Mouse (Mus musculus) intestine, embryonic 15.5 days (tissue): ENCODE measurements around the gene Olfr959. TPM values are rescaled to one million over a fixed set of nuclear protein-coding genes. Genes with fewer than 3 reads are reported as not detected.

Experiments used
- ATAC-seq: fragments of 200-750 bp; cut with Nextera tagmentation; 2 replicates; pipeline ENCODE4 v1.8.0; 2017; ENCODE audit warnings: moderate TSS enrichment, moderate library complexity
- H3K27ac ChIP-seq: fragments of 300-500 bp; sonication (generic); 2 replicates; pipeline ENCODE4 v1.5.1; 2015; ENCODE audit warnings: mild to moderate bottlenecking, inconsistent platforms
- H3K27me3 ChIP-seq: fragments of 300-500 bp; sonication (generic); replicated peaks from 2 replicates; pipeline ENCODE4 v1.6.1; 2015; ENCODE audit warnings: inconsistent platforms
- H3K36me3 ChIP-seq: fragments of 300-500 bp; sonication (generic); 2 replicates; pipeline ENCODE4 v1.6.1; 2015; ENCODE audit warnings: inconsistent platforms
- H3K4me1 ChIP-seq: fragments of 300-500 bp; sonication (generic); replicated peaks from 2 replicates; pipeline ENCODE4 v1.6.1; 2015; ENCODE audit warnings: inconsistent platforms
- H3K4me2 ChIP-seq: fragments of 300-500 bp; sonication (generic); replicated peaks from 2 replicates; pipeline ENCODE4 v1.6.1; 2015; ENCODE audit warnings: mild to moderate bottlenecking, inconsistent platforms
- H3K4me3 ChIP-seq: fragments of 300-500 bp; sonication (generic); replicated peaks from 2 replicates; pipeline ENCODE4 v1.5.1; 2015; ENCODE audit warnings: inconsistent platforms
- H3K9ac ChIP-seq: fragments of 300-500 bp; sonication (generic); 2 replicates; pipeline ENCODE4 v1.6.1; 2015; ENCODE audit warnings: inconsistent platforms
- H3K9me3 ChIP-seq: fragments of 300-500 bp; sonication (generic); 2 replicates; pipeline ENCODE4 v1.6.1; 2016; ENCODE audit warnings: inconsistent platforms
- WGBS: fragments of 180-500 bp; shearing (Covaris S2); methylation state at CpG from one replicate; pipeline ENCODE4 v1.1.7; 2015; 5-methylcytosine and 5-hydroxymethylcytosine counted together
- polyA plus RNA-seq: library from polyadenylated mRNA; unstranded; fragments of >200 nt; fragmentation: Nextera tagmentation; extraction: Ambion mirVana; gene quantifications from 2 replicates; pipeline ENCODE4 v1.2.1, GENCODE M21; 2015

Gene Olfr959
- polyA plus RNA-seq = not detected in 2 replicates

DNA sequence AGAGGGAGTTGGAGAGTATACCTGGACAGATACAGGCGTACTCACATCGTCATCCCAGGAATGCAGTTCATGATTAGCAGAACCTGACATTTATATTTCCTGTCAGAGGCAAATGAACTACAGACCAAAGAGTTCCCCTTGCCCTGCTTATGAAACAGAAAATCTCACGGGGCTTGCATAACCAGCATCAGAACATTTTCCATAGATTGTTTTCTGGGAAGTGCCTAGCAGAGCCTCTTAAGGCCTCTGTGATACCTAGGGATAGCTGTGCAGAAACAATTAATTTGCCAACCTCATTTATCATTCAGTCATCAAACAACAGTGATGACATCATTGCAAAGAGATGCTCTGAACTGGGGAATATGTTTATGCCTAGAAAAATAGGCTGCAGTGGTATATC is at the start of gene Olfr959:
Gene Olfr959, minus strand, starts transcription at position 101 of the 400 bp plus-strand sequence.
- Histone ChIP-seq H3K27ac (no peak within 1 kb of the TSS), H3K4me3 (no peak within 1 kb of the TSS), H3K27me3 (no peaks in the 10 kb centered on the region), H3K4me1 (no peaks in the 10 kb centered on the region), H3K4me2 (no peak within 1 kb of the TSS), H3K9ac (no peak within 1 kb of the TSS), H3K9me3 (no peaks in the 10 kb centered on the region), H3K36me3 (no peaks in the 10 kb centered on the region)
- WGBS = 82% methylated on average over 3 of the region's 3 CpGs
- no peak for ATAC-seq

DNA sequence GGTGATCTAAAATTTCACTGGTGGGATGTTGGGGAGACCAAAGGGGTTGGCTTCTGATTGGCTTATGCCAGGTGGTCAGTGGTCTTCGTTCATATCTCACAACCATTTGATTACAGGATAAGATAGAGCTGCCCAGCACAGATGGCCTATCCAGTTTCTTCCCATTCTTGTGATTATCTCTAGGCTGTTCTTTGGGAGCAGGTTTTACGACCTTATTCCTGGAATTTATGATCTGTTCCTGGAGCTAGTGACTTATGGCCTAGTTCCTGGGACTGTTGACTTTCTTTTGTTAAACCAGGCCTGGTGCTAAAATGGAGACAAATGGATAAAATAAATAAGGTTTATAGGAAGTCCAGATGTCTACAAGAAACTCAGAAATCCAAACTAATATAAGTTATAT is 49.3 kb upstream of the Olfr959 start:
- 36% methylated on average over 2 of the region's 2 CpGs for WGBS
- no peak overlapping the region for H3K27ac ChIP-seq
- no peak overlapping the region for H3K4me3 ChIP-seq
- no peaks in the 10 kb centered on the region for H3K36me3 ChIP-seq
- H3K4me1 ChIP-seq = no peaks in the 10 kb centered on the region
- no peaks in the 10 kb centered on the region for H3K9me3 ChIP-seq
- no peaks in the 10 kb centered on the region for H3K27me3 ChIP-seq
- peak; percentile 59 for ATAC-seq
- H3K9ac ChIP-seq = no peak overlapping the region
- H3K4me2 ChIP-seq = no peak overlapping the region

DNA sequence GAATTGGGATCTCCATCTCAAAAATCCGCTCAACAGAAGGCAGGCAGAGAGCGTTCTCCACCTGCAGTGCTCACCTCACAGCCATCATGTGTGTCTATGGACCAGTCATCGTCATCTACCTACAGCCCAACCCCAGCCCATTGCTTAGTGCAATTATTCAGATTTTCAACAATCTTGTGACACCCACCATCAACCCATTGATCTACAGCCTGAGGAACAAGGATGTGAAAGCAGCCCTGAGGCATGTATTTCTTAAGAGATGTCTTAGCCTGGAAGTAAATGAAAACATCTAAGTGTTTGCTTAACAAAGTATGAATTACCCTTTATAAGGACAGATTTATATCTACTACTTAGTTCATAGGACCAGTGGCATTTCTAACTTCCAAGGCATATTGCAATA is 48.4 kb upstream of the Olfr959 start:
- no peaks in the 10 kb centered on the region for H3K9me3 ChIP-seq
- whole genome bisulfite sequencing = 93% methylated on average over 3 of the region's 3 CpGs
- H3K4me3 ChIP-seq = no peak overlapping the region
- H3K4me2 ChIP-seq = no peak overlapping the region
- no peak for ATAC-seq
- no peaks in the 10 kb centered on the region for H3K36me3 ChIP-seq
- H3K9ac ChIP-seq = no peak overlapping the region
- no peaks in the 10 kb centered on the region for H3K4me1 ChIP-seq
- H3K27me3 ChIP-seq = no peaks in the 10 kb centered on the region
- no peak overlapping the region for H3K27ac ChIP-seq

DNA sequence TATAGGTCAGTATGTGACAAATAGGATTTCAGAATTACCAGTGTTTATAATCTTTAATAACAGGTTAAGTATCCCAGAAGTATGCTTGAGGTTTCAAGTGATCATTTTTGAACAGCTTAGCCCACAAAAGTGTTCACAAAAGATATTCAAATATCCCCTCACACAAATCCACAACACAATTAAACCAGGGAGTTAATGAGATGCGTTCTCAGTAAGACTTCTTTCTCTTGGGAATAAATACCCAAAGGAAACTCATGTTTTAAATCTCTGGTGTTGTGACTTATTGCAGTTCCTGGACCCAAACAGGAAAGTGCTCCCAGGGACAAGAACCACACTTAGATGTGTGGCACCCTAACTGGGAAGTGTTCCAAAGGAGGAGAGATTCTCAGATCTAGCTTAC is 45.7 kb upstream of the Olfr959 start, which contains the start of gene Olfr960:
Gene Olfr960, plus strand, starts transcription at position 301 of the 400 bp plus-strand sequence.
- Histone ChIP-seq H3K36me3 (no peaks in the 10 kb centered on the region), H3K9ac (no peak within 1 kb of the TSS), H3K4me1 (no peaks in the 10 kb centered on the region), H3K4me3 (no peak within 1 kb of the TSS), H3K4me2 (no peak within 1 kb of the TSS), H3K27ac (no peak within 1 kb of the TSS), H3K27me3 (no peaks in the 10 kb centered on the region), H3K9me3 (no peaks in the 10 kb centered on the region)
- 92% methylated on average over 1 of the region's 1 CpGs for WGBS
- ATAC-seq = no peak

DNA sequence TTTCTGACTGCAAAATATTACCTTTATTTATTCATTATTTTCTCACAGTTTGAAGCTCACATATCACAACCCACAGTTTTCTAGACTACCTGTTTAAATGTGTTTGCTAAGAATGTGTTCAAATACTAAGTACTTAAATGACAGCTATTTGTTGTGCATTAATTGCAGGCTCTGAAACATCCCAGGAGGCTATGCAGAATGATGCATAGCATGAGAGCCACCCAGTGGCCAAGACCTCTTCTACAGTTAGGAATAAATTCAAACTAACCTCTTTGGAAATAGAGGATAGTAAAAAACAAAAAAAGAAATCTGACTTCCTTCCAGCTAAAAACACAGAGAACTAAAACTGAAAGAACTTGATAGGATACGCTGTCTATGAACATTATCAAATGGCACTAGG is 36.6 kb upstream of the Olfr959 start:
- H3K36me3 ChIP-seq = no peaks in the 10 kb centered on the region
- no peaks in the 10 kb centered on the region for H3K9me3 ChIP-seq
- no peak overlapping the region for H3K27ac ChIP-seq
- no peak for ATAC-seq
- no peak overlapping the region for H3K4me3 ChIP-seq
- 56% methylated on average over 1 of the region's 1 CpGs for WGBS
- H3K9ac ChIP-seq = no peak overlapping the region
- no peaks in the 10 kb centered on the region for H3K27me3 ChIP-seq
- H3K4me1 ChIP-seq = no peaks in the 10 kb centered on the region
- H3K4me2 ChIP-seq = no peak overlapping the region

DNA sequence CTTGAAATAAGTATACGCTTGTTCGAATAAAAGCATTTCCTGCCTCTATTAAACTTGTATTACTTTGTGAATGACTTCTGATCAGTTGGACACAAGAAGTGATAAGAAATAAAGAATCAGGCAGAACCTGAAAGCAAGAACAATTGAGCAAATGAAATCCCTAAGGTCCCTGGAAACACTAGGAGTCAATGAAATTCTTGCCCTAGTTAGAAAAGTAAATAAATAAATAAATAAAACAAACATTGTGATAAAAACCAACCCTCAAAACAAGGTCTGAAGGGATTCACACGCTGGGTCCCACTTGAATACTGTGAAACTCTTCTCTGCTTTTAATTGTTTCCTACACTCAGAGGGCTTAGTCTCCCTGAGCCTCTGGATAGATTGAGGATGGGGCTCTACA is 35.0 kb upstream of the Olfr959 start, which contains the start of gene Olfr148:
Gene Olfr148, plus strand, starts transcription at position 301 of the 400 bp plus-strand sequence.
- no peaks in the 10 kb centered on the region for H3K4me1 ChIP-seq
- no peak within 1 kb of the TSS for H3K4me3 ChIP-seq
- no peaks in the 10 kb centered on the region for H3K9me3 ChIP-seq
- no peaks in the 10 kb centered on the region for H3K36me3 ChIP-seq
- no peak for ATAC-seq
- H3K27ac ChIP-seq = no peak within 1 kb of the TSS
- H3K27me3 ChIP-seq = no peaks in the 10 kb centered on the region
- 73% methylated on average over 3 of the region's 3 CpGs for WGBS
- H3K9ac ChIP-seq = no peak within 1 kb of the TSS
- no peak within 1 kb of the TSS for H3K4me2 ChIP-seq

DNA sequence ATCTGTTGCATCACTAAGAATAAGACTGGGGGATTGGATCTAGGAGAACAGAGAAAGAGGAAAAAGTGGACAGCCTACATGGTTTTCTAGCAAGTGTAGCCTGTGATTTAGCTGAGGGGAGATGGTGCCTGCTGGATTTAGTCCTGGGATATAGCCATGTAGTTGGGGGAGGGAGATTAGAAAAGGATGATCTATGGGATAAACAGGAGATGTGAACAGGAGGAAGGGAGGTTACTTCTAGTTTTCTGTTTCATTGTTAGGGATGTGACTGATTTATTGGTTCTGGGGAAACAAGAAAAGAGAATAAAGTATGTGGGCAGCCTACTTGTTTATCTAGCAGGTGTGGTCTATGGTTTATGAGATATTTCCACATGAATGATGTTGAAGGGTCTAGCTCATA is 33.1 kb upstream of the Olfr959 start:
- H3K9ac ChIP-seq = no peak overlapping the region
- ATAC-seq = no peak
- H3K36me3 ChIP-seq = no peaks in the 10 kb centered on the region
- H3K9me3 ChIP-seq = no peaks in the 10 kb centered on the region
- no peaks in the 10 kb centered on the region for H3K4me1 ChIP-seq
- no peak overlapping the region for H3K4me3 ChIP-seq
- H3K27me3 ChIP-seq = no peaks in the 10 kb centered on the region
- H3K27ac ChIP-seq = no peak overlapping the region
- no peak overlapping the region for H3K4me2 ChIP-seq

DNA sequence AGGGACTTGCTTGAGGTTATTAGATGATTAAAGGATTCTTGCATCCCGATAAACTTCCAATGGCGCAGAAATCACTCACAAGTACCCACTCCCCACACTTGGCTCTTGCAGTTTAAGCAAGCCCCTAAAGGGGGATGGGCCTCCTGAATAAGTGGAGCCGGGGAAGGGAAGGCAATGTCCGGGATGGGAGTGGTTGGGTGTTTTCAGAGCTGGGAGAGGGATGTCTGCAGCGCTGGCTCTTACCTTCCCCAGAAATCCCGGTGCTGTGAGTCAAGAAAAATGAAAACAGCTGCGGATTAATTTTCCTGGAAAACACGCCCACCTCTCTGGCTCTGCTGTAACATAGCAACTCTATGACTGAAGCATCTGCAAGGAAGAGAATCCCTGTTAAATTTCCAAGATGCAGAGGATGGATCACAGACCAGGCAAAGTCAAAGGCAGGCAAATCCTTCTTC is 28.7 kb upstream of the Olfr959 start, which contains the start of gene AW551984:
Gene AW551984, minus strand, starts transcription at position 405 of the 455 bp plus-strand sequence.
- H3K4me3 ChIP-seq = peak within 1 kb of the TSS; percentile 32
- ATAC-seq = peak; percentile 82
- peak within 1 kb of the TSS; percentile 77 for H3K4me2 ChIP-seq
- no peaks in the 10 kb centered on the region for H3K9me3 ChIP-seq
- H3K4me1 ChIP-seq = no peaks in the 10 kb centered on the region
- H3K27ac ChIP-seq = no peak within 1 kb of the TSS
- under 1% methylated on average over 8 of the region's 8 CpGs for WGBS
- no peaks in the 10 kb centered on the region for H3K36me3 ChIP-seq
- H3K27me3 ChIP-seq = no peaks in the 10 kb centered on the region
- H3K9ac ChIP-seq = no peak within 1 kb of the TSS

DNA sequence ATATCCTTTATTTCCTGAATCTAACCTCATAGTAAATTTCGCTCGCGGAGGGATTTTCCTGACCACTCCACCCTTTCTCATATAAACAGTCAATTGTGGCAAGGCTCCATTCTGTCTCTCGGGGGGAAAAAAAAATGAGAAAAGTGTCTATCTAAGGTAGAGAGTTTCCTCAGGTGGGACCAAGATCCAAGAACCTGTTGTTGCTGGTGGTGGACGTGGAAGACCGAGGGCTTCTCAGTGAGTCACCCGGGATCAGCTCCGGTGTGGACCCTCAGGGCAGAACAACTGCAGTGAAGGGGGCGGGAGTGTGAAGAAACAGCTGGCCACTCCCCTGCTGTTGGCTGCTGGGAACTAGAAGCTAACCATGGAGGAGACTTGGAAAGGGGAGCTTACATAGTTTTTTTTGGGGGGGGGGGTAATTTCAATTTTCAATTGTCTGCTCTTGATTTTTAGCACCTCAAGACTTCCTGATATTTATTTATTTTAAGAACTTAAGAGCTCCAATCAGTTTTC is 28.0 kb upstream of the Olfr959 start:
- Histone ChIP-seq H3K9me3 (no peaks in the 10 kb centered on the region), H3K4me1 (no peaks in the 10 kb centered on the region), H3K9ac (no peak overlapping the region), H3K36me3 (no peaks in the 10 kb centered on the region), H3K27me3 (no peaks in the 10 kb centered on the region), H3K27ac (no peak overlapping the region), H3K4me3 (peak overlapping the region; percentile 32), H3K4me2 (peak overlapping the region; percentile 77)
- WGBS = under 1% methylated on average over 9 of the region's 9 CpGs
- peak; percentile 88 for ATAC-seq

DNA sequence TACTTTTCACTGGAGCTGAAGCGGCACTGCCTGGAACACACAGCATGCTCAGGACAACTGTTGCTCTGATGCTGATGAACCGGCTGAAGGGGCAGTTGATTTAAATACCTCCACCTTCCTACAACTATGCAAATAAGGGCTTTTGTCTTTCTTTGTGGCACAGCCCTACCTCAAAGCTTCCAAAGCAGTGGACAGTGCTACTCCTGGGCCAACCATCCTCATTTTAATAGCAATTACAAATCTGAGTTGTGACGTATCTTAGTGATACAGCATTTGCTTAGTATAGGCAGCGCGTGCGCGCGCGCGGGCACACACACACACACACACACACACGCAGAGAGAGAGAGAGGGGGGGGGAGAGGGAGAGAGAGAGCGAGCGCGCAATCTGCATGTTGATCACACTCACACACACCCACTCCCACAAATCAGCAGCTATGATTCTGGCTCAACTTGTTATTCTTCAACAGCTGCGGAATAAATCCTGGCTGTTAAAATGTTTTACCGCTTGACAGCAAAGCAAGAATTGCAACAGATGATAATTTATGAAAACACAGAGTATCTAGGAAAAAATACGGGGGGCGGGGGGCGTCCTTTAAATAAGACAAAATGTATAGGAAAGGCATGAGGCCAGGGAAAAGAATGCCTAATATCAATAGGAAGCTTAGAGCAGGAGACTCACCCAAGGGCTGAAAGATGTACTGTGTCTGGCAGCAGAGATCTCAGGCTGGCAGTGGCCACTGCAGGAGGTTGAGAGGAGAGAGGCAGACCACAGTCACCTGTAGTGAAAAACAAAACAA is 27.4 kb upstream of the Olfr959 start:
- H3K36me3 ChIP-seq = no peaks in the 10 kb centered on the region
- peak overlapping the region; percentile 77 for H3K4me2 ChIP-seq
- ATAC-seq = peak; percentile 80
- no peak overlapping the region for H3K27ac ChIP-seq
- no peaks in the 10 kb centered on the region for H3K27me3 ChIP-seq
- H3K9me3 ChIP-seq = no peaks in the 10 kb centered on the region
- peak overlapping the region; percentile 32 for H3K4me3 ChIP-seq
- H3K9ac ChIP-seq = no peak overlapping the region
- no peaks in the 10 kb centered on the region for H3K4me1 ChIP-seq
- WGBS = under 1% methylated on average over 19 of the region's 19 CpGs

DNA sequence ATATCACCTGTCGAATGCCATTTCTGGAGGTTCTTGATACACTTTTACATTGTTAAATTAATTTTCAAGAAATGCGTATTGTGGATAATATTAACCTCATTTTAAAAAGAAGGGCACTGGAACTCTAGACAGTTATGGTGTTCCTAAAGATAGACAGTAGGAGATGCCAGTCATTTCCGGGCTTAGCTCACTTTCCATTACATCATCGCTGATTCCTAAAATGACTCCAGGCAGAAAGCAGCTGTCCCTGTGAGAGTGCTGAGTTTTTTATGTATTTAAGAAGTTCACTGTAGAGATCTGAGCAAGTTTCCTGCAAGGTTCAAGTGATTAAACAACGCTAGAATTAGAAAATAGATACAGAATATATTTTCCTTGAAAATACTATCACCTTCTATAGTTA is 1.7 kb upstream of the Olfr959 start:
- Histone ChIP-seq H3K4me3 (no peak overlapping the region), H3K9ac (no peak overlapping the region), H3K36me3 (no peaks in the 10 kb centered on the region), H3K27ac (no peak overlapping the region), H3K27me3 (no peaks in the 10 kb centered on the region), H3K9me3 (no peaks in the 10 kb centered on the region), H3K4me1 (no peaks in the 10 kb centered on the region), H3K4me2 (no peak overlapping the region)
- no peak for ATAC-seq
- WGBS = 85% methylated on average over 5 of the region's 5 CpGs

DNA sequence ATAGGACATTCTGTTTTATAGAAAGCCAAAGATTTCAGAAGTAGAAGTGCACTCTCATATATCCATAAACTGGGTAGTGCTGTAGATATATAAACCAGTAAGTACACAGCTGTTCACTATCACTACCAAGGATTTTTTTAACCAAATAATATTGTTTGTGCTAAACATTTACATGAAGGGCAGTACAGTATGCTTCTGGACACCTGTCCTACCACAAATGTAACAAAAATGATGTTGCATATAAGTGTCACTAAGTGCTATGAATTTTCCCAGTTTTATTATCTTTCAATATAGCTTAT is 17.1 kb downstream of the Olfr959 start:
- no peaks in the 10 kb centered on the region for H3K36me3 ChIP-seq
- no peak overlapping the region for H3K27ac ChIP-seq
- H3K4me3 ChIP-seq = no peak overlapping the region
- H3K27me3 ChIP-seq = no peaks in the 10 kb centered on the region
- H3K9me3 ChIP-seq = no peaks in the 10 kb centered on the region
- H3K4me2 ChIP-seq = no peak overlapping the region
- ATAC-seq = no peak
- H3K9ac ChIP-seq = no peak overlapping the region
- no peaks in the 10 kb centered on the region for H3K4me1 ChIP-seq
